Mouse (Mus musculus) limb, embryonic 10.5 days (tissue): ENCODE results near the gene Rpl11. TPM values are rescaled to one million over a fixed set of nuclear protein-coding genes. Genes with fewer than 3 reads are reported as not detected.

Experiments
- DNase-seq: peaks from one replicate; pipeline ENCODE4 v3.0.0-alpha.2; 2017; ENCODE audit warnings: low spot score
- H3K27ac ChIP-seq: fragments of 300-500 bp; sonication (generic); 2 replicates; pipeline ENCODE4 v1.5.1; 2016; ENCODE audit warnings: mild to moderate bottlenecking
- H3K27me3 ChIP-seq: fragments of 300-500 bp; sonication (generic); 2 replicates; pipeline ENCODE4 v1.6.1; 2016; ENCODE audit warnings: low read depth, mild to moderate bottlenecking; ENCODE audit not compliant: poor library complexity, severe bottlenecking
- H3K36me3 ChIP-seq: fragments of 300-500 bp; sonication (generic); 2 replicates; pipeline ENCODE4 v1.6.1; 2016; ENCODE audit warnings: mild to moderate bottlenecking, moderate library complexity
- H3K4me1 ChIP-seq: fragments of 300-500 bp; sonication (generic); 2 replicates; pipeline ENCODE4 v1.6.1; 2016
- H3K4me3 ChIP-seq: fragments of 300-500 bp; sonication (generic); 2 replicates; pipeline ENCODE4 v1.5.1; 2016; ENCODE audit warnings: mild to moderate bottlenecking, moderate library complexity
- H3K9me3 ChIP-seq: fragments of 300-500 bp; sonication (generic); replicated peaks from 2 replicates; pipeline ENCODE4 v1.6.1; 2016; ENCODE audit warnings: mild to moderate bottlenecking
- WGBS: fragments of 180-500 bp; shearing (Covaris S2); methylation state at CpG from one replicate; pipeline ENCODE4 v1.1.7; 2016; 5-methylcytosine and 5-hydroxymethylcytosine counted together
- polyA plus RNA-seq: library from polyadenylated mRNA; unstranded; fragments of >200 nt; fragmentation: Nextera tagmentation; extraction: Ambion mirVana; gene quantifications from 2 replicates; pipeline ENCODE4 v1.2.1, GENCODE M21; 2016

The Rpl11 gene
- polyA plus RNA-seq, 1 experiment from 2014 or later, result 510 TPM

DNA sequence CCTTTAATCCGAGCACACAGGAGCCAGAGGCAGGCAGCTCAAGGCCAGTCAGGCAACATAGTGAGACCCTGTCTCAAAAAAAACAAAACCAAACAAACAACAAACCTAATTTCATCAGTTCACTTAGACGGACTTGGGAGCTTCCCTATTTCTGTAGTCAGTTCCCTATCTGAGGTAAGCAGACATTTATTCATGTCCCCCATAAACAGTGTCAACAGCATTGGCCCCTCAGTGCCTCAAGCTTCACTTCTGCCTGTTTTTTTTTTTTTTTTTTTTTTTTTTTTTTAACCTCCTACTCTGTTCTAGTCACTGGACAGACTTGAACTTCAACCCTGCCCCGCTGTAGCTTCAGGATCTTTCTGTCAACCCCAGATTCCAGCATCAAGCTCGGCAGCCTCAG, 18.1 kb downstream of the Rpl11 start:
- Histone ChIP-seq H3K4me3 (no peak overlapping the region), H3K4me1 (peaks cover 8% of the 10 kb centered on the region; the same call in 1 of the 2 replicates), H3K9me3 (no peaks in the 10 kb centered on the region), H3K36me3 (no peaks in the 10 kb centered on the region), H3K27me3 (no peaks in the 10 kb centered on the region), H3K27ac (no peak overlapping the region)
- no peak for DNase-seq
- 84% methylated on average over 4 of the region's 4 CpGs for WGBS

DNA sequence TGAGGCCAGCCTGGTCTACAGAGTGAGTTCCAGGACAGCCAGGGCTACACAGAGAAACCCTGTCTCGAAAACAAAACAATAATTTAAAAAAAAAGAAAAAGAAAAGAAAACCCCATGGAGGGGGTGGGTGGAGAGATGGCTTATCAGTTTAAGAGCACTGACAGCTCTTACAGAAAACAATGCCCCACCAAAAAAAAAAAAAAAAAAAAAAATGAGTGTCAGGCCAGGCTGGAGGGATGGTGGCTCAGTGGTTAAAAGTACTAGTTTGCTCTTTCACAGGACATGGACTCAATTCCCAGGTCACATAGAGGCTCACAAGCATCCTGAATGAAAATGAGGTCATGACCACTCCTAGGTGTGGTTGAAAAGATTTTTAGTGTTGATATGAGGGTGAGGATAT, 20.0 kb downstream of the Rpl11 start:
- 63% methylated on average over 1 of the region's 1 CpGs for whole genome bisulfite sequencing
- Histone ChIP-seq H3K27ac (no peak overlapping the region), H3K4me3 (no peak overlapping the region), H3K4me1 (peaks cover 8% of the 10 kb centered on the region; the same call in 1 of the 2 replicates), H3K27me3 (no peaks in the 10 kb centered on the region), H3K36me3 (no peaks in the 10 kb centered on the region), H3K9me3 (no peaks in the 10 kb centered on the region)
- no peak for DNase-seq

DNA sequence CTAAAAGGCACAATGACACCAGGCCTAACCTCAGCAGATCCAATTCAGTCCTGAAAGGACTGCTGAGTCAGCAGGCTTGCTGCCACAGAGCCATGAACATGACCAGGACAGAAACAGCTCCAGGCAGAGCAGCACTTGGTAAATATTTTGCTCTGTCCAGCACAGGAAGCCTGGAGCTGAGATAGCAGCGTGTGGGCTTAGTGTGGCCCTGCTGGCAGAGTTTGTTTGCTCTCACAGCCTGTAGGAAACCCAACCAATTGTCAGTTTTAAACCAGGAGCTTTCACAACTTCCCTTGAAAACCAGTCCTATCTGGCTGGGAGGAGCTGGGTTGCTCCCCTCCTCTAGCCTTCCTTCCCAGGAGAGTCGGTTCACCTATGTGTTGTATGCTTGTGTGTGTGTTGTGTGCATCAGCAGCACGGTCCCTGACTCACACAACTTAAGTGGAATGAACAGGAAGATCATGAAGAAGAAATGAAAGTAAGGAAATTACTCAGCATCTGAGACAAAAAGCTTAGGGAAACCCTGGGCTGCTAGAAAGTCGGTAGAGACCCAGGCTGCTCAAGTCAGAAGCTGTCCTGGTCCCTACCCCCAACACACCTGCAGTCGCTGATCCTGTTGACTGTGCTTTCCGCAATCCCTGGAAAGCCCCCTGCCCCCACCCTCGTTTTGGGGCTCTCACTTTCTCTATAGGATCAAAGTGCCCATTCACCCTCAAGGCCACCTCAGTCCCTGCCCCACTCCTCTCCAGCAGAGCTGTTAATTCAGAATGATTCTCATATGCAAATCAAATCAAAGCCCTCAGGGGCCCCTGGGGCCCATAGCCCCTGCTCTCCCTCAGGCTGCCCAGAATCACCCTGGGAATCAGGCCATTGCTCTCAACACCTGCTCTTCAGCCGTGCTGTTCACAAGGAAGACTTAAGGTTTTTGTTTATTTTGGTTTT, 22.0 kb downstream of the Rpl11 start:
- no peak for DNase-seq
- H3K27me3 ChIP-seq, result no peaks in the 10 kb centered on the region
- H3K4me3 ChIP-seq, result no peak overlapping the region
- H3K4me1 ChIP-seq, result peaks cover 8% of the 10 kb centered on the region; the same call in 1 of the 2 replicates
- no peak overlapping the region for H3K27ac ChIP-seq
- WGBS, result 7% methylated on average over 8 of the region's 8 CpGs
- H3K9me3 ChIP-seq, result no peaks in the 10 kb centered on the region
- no peaks in the 10 kb centered on the region for H3K36me3 ChIP-seq

DNA sequence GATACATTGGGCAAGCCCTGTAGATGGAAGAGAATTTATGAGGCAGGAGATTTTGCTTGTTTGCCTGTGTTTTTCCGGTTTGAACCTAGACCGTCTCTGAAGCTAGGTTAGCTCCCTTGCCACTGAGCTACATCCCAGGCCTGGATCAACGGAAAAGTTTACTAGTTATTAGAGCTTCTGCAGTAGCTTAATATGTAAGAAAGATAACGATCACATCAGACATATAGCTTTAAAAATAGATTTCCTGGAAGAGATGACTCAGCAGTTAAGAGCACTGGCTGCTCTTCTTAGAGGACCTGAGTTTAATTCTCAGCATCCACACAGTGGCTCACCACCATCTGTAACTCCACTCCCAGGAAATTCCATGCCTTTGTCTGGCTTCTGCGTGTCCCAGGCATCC, 24.5 kb downstream of the Rpl11 start:
- H3K27ac ChIP-seq, result no peak overlapping the region
- WGBS, result 94% methylated on average over 5 of the region's 5 CpGs

DNA sequence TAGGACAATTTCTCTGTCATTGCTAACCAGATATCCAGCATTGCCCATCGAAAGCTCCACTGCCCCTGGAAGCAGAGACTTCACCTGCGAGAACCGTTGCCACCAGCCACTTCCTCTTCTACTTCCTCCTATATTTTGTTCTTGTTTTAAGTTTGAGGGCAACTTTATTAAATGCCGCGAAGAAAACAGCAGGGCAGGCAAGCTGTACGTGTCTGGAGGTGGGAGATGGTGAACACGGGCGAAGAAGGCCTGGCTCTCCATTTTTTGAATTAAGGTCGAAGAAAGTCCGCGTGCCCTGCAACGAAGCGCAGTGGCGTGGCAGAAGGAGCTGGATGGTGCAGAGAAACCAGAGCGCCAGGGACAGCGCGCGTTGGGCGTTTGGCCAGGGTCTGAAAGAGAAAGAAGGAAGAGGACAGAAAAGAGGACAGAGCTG, 25.1 kb downstream of the Rpl11 start:
- 91% methylated on average over 19 of the region's 19 CpGs for WGBS
- Histone ChIP-seq H3K4me3 (no peak overlapping the region), H3K36me3 (no peaks in the 10 kb centered on the region), H3K27ac (no peak overlapping the region), H3K4me1 (peaks cover 8% of the 10 kb centered on the region; the same call in 1 of the 2 replicates), H3K27me3 (no peaks in the 10 kb centered on the region), H3K9me3 (no peaks in the 10 kb centered on the region)
- DNase-seq, result no peak

More for the DNA sequence above, 24.5 kb downstream of the Rpl11 start:
- Histone ChIP-seq H3K27me3 (no peaks in the 10 kb centered on the region), H3K36me3 (no peaks in the 10 kb centered on the region), H3K4me3 (no peak overlapping the region), H3K9me3 (no peaks in the 10 kb centered on the region), H3K4me1 (peaks cover 8% of the 10 kb centered on the region; the same call in 1 of the 2 replicates)
- no peak for DNase-seq

GRCm38 (mm10) chr4:136027416-136028131, 25.7 kb downstream of the Rpl11 start:
- Histone ChIP-seq H3K4me3 (no peak overlapping the region), H3K36me3 (no peaks in the 10 kb centered on the region), H3K27ac (no peak overlapping the region), H3K9me3 (no peaks in the 10 kb centered on the region), H3K4me1 (peaks cover 8% of the 10 kb centered on the region; the same call in 1 of the 2 replicates), H3K27me3 (no peaks in the 10 kb centered on the region)
- DNase-seq, result no peak
- WGBS, result 85% methylated on average over 8 of the region's 8 CpGs

DNA sequence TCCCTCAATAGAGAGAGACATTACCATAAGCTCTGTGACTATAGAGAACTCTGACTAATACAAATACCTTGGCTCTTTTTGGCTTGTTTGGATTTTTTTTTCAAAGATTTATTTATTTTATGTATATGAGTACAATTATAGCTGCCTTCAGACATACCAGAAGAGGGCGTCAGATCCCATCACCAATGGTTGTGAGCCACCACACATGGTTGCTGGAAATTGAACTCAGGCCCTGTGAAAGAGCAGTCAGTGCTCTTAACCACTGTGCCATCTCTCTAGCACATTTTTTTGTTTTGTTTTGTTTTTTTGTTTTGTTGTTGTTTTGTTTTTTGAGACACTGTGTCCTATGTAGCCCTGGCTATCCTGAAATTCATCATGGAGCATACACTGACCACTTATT, 27.9 kb downstream of the Rpl11 start:
- Histone ChIP-seq H3K27ac (no peak overlapping the region), H3K4me1 (peaks cover 13% of the 10 kb centered on the region), H3K36me3 (no peaks in the 10 kb centered on the region), H3K27me3 (no peaks in the 10 kb centered on the region), H3K4me3 (no peak overlapping the region), H3K9me3 (no peaks in the 10 kb centered on the region)
- DNase-seq, result no peak
- 79% methylated on average over 1 of the region's 1 CpGs for WGBS

DNA sequence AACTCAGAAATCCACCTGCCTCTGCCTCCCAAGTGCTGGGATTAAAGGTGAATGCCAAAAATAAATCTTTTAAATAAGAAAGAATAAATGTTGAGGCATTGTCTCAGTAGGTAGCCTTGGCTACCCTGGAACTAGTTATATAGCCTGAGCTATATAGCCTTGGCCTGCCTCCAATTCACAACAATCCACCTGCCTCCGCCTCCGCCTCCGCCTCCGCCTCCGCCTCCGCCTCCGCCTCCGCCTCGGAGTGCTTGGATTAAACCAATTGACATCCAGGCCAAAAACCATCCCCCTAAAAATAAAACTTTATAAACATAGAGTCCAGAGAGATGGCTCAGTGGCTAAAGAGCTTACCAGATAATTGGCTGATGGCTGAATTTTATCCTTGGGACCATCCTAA, 30.3 kb downstream of the Rpl11 start:
- Histone ChIP-seq H3K9me3 (no peaks in the 10 kb centered on the region), H3K27ac (no peak overlapping the region), H3K27me3 (no peaks in the 10 kb centered on the region), H3K4me1 (peaks cover 19% of the 10 kb centered on the region), H3K4me3 (no peak overlapping the region), H3K36me3 (peaks cover 11% of the 10 kb centered on the region; the same call in 1 of the 2 replicates)
- 96% methylated on average over 9 of the region's 9 CpGs for WGBS
- no peak for DNase-seq

GRCm38 (mm10) chr4:136021549-136022047, 31.6 kb downstream of the Rpl11 start, which contains the start of gene Eloa:
Gene Eloa (minus strand): TSS chr4:136021763.
- Histone ChIP-seq H3K27ac (peak within 1 kb of the TSS; percentile 95), H3K9me3 (no peaks in the 10 kb centered on the region), H3K36me3 (peaks cover 15% of the 10 kb centered on the region; the same call in 1 of the 2 replicates), H3K4me1 (peaks cover 19% of the 10 kb centered on the region), H3K27me3 (no peaks in the 10 kb centered on the region), H3K4me3 (peak within 1 kb of the TSS; percentile 100)
- DNase-seq, result peak; percentile 100
- under 1% methylated on average over 48 of the region's 48 CpGs for WGBS

DNA sequence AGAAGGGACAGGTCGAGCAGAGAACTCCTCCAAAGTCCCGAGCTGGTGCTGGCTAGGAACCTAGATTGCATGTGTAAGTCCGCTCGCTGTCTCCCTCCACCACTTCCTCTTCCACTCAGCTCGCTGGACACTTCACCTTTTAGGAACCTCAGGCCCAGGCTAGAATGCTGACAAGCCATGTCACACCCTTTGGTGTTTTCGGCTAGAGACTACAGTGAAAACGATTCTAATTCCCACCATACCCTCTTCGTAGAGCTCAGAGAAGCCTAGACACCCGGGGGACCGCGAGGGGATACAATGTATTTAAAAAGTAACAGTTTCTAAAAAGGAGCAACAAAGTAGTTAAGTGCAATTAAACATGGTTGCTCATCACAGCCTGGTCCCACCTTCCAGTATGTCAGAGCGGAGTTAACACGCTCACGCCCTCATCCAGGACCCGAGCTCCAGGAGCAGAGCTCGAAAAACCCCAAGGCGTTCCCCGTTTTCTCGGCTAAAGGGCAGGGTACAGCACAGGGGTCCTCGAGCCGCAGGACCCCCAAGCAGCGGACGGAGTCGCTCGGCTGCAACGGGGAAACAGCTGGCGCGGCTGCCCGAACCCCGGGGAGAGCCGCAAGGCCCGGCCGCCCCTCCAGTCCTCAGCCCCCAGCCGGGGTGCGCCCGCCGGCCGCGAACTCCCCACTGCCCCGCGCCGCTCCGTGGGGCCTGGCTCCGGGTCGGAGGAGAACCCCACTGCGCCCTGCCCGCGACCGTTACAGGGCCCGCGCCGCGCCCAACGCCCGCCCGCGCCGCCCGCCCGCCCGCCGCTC, 32.3 kb downstream of the Rpl11 start:
- no peaks in the 10 kb centered on the region for H3K27me3 ChIP-seq
- under 1% methylated on average over 62 of the region's 62 CpGs for WGBS

GRCm38 (mm10) chr4:136016059-136016602, 37.1 kb downstream of the Rpl11 start:
- peaks cover 46% of the 10 kb centered on the region for H3K36me3 ChIP-seq
- peaks cover 14% of the 10 kb centered on the region for H3K4me1 ChIP-seq
- no peaks in the 10 kb centered on the region for H3K27me3 ChIP-seq
- H3K4me3 ChIP-seq, result no peak overlapping the region
- H3K27ac ChIP-seq, result no peak overlapping the region
- 85% methylated on average over 3 of the region's 3 CpGs for WGBS
- no peaks in the 10 kb centered on the region for H3K9me3 ChIP-seq
- no peak for DNase-seq

More for the DNA sequence above, 32.3 kb downstream of the Rpl11 start:
- Histone ChIP-seq H3K4me3 (peak overlapping the region; percentile 100), H3K9me3 (no peaks in the 10 kb centered on the region), H3K36me3 (peaks cover 17% of the 10 kb centered on the region; the same call in 1 of the 2 replicates), H3K27ac (peak overlapping the region; percentile 95), H3K4me1 (peaks cover 19% of the 10 kb centered on the region)
- no peak for DNase-seq

- H3K27me3 ChIP-seq, result no peaks in the 10 kb centered on the region
- H3K27ac ChIP-seq, result no peak overlapping the region
- no peaks in the 10 kb centered on the region for H3K4me1 ChIP-seq
- no peak for DNase-seq
- 93% methylated on average over 4 of the region's 4 CpGs for WGBS
- peaks cover 83% of the 10 kb centered on the region for H3K36me3 ChIP-seq
- no peaks in the 10 kb centered on the region for H3K9me3 ChIP-seq
- H3K4me3 ChIP-seq, result no peak overlapping the region
These were observed 42.6 kb downstream of the Rpl11 start for GRCm38 (mm10) chr4:136010586-136010985.
